Mouse (Mus musculus): ENCODE measurements around the gene Sox13.

Sox13 gene

GRCm38 (mm10) chr1:133423543-133424480 lies at the start of gene Sox13:
TSS of gene Sox13 (minus strand) at chr1:133424377.
- DNase-seq (ENCODE audit: low spot score in 2 of 2): no peak

DNA sequence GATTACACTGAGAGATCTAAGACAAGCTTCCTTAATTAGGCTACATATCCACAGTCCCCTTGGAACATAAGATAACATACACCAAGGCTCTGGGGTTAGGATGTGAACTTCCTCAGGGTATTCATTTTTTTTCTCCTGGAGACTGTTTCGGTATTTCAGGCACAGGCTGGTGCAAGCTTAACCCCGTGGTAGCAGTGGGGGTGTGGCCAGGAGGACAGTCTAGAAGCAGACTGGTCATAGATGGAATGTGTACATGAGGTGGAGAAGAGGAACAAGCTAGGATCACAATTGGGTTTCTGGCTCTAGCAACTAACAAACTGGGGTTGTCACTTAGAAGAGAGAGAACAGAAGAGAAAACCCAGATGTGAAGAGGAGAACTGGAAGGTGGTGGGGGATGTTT lies 47.4 kb upstream of the Sox13 start:
- no peak for DNase-seq (ENCODE audit: low spot score in 2 of 2)

DNA sequence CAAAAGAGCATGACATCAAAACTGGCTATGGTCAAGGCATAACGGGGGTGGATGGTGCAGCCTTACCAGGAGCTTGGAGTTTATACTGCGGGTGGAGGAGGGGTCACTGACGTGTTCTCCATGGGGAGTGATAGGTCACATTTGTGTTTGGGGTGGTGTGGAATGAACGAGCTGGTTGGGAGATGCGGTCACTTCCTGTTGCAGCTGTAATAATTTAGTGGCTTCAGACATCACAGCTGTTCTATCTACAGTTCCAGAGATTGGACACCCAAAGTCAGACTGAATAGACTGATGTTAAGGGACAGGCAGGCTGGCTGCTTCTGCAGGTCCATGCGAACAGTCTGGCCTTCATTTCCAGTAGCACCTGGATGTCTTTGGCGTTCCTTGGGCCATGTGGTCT lies 46.9 kb upstream of the Sox13 start:
- no peak for DNase-seq (ENCODE audit: low spot score in 2 of 2)

DNA sequence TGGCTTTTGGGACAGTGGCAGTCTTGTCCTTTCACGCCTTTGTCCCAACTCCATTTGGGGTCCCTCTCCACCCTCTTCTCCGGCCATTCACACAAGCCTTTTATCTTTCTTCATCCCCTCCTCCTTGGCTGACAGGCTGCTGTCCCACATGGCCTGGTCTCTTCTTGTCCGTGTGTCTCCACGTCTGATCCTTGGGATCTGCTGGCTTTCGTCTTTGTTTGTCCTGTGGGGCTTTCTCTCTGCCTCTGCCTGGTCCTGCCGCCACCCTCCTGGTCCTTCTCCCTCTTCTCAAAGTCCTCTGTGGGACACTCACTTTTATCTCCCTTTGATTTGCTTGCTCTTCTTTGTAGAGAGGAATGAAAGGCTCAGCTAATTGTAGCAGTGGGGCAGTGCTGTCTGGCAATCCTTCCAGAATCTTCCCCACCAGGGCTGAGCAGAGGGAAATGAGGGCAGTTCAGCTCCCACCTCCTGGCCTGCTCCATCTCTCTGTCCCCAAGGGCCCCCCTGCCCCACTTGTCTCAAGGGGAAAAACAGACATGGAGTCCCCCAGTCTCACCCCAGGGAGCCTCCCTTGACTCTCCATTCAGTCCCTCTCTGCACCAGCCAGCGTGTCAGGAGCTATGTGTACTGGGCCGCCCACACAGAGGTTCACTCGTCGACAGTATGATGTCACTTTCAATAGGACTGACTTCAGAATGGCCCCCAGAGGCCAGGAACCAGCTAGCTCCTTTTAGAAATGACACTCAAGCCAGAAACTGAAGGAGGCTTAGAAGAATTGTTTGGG lies 46.3 kb upstream of the Sox13 start:
- DNase-seq (ENCODE audit: low spot score in 2 of 2): no peak

- no peak for DNase-seq (ENCODE audit: low spot score in 2 of 2)
Measured at GRCm38 (mm10) chr1:133469213-133469612, 45.0 kb upstream of the Sox13 start.

GRCm38 (mm10) chr1:133468751-133469150 lies 44.6 kb upstream of the Sox13 start:
- DNase-seq (ENCODE audit: low spot score in 2 of 2): no peak

DNA sequence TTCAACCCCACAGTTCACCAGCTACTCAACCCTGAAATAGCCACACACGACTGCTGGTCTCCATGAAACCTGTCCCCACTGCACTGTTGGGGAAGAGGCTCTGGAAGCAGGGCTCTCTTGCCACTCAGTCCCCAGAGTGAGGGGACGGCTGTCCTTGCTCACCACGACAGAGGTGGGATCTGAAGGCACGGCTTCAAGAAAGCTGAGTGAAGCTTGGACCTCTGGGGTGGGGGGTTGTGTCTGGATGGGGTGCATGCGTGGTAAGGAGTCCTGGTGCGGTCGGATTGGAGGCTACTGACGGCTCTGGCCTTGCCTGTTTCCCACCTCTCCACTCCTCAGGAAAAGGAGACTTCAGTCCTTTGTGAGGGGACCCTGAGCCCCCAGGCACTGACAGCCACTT lies 43.7 kb upstream of the Sox13 start:
- no peak for DNase-seq (ENCODE audit: low spot score in 2 of 2)

DNA sequence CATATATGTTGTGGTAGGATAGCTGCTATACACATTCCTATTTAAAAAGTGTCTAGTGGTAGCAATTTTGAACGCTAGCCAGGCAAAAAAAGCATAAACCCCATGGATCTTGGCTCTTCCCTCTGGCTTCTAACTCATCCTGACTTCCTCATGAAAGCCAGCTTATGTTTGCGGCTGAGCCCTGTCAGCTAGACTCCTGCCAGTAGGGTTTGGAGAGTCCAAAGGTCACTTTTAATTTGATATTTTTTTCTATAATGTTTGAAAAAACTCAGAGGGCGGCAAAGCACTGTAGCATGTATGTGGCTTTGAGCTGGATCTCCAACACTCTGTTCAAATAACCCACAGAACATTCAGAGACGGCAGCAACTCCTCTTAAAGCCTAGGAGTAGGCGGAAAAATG lies 39.0 kb upstream of the Sox13 start:
- no peak for DNase-seq (ENCODE audit: low spot score in 2 of 2)

GRCm38 (mm10) chr1:133460996-133461395 lies 36.8 kb upstream of the Sox13 start:
- DNase-seq (ENCODE audit: low spot score in 2 of 2): no peak

DNA sequence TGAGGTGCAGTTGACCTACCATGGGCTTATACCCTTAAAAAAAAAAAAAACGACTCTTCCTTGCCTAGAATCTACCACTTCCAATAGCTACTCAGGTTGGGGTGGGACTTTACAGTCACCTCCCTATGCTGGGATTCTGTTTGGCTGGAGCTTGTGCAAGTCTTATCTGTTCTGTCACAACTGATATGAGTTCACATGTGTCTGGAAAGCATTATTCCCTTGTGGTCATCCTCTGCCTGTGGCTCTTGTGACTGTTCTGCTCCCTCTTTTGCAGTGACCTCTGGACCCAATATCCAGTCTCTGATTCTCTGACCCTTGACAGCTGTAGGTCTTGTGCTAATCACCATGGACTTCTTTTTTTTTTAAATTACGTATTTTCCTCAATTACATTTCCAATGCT lies 31.9 kb upstream of the Sox13 start:
- DNase-seq (ENCODE audit: low spot score in 2 of 2): no peak

DNA sequence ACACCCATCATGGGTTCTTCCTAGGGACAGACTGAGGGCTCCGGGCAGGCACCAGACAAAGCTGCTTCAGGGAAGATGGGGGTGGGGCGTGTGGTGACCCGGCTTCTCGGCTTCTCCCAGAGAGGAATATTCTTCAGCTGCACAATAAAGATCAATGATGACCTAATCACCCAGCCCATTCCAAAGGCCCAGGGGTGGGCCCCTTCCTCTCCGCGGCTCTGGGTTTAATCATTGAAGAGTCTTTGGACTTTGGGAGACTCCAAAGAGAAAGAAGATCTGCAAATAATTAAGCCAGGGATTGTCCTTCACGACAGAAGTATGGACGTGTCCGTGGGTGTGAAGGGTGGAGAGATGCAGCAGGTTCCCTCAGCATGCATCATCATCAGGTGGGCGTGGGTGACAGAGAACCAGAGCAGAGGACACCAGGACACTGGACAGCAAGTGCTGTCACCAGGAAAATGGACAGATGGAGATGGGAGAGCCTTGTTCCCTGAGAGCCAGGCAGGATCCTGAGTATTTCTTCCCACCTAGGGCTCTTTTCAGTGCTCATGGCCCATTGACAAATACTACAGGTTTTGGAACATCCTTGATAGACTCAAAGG lies 28.5 kb upstream of the Sox13 start:
- DNase-seq (ENCODE audit: low spot score in 2 of 2): no peak

- DNase-seq (ENCODE audit: low spot score in 2 of 2): no peak
Measured at GRCm38 (mm10) chr1:133451869-133452563, 27.8 kb upstream of the Sox13 start.

- no peak for DNase-seq (ENCODE audit: low spot score in 2 of 2)
Measured at GRCm38 (mm10) chr1:133451025-133451424, 26.8 kb upstream of the Sox13 start.

DNA sequence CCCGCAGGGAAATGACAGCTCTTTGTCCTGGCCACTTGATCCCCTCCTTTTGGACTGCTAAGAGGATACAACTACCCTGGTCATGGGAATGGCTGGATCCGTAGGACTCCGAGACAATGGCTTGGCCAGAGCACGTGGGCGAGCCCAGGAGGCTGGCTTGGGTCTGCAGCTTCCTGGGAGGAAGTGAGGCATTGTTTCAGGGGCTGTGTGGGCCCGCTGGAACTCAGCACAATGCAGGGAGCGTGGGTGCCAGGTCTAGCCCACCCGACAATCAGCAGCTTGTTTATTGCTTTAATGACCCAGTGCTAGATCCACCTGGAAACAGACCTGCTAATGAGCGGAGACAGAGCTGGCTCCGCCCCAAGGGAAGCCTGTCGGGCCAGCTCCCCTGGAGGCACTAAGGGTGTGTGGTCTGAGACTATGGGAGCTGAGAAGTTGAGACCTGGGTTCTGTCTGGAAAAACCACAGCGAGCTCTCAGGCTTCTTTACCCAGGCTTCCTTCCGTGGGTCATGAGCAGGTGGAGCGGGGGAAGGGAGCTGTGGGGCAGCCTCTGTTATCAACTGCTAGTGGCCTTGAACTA lies 24.3 kb upstream of the Sox13 start:
- DNase-seq (ENCODE audit: low spot score in 2 of 2): no peak

- DNase-seq (ENCODE audit: low spot score in 2 of 2): no peak
Measured at GRCm38 (mm10) chr1:133446291-133446690, 22.1 kb upstream of the Sox13 start.

- DNase-seq (ENCODE audit: low spot score in 2 of 2): no peak
Measured at GRCm38 (mm10) chr1:133444315-133444714, 20.1 kb upstream of the Sox13 start.

- DNase-seq (ENCODE audit: low spot score in 2 of 2): no peak
Measured at GRCm38 (mm10) chr1:133437916-133438683, 13.9 kb upstream of the Sox13 start.

GRCm38 (mm10) chr1:133434756-133435112 lies 10.6 kb upstream of the Sox13 start:
- no peak for DNase-seq (ENCODE audit: low spot score in 2 of 2)

- no peak for DNase-seq (ENCODE audit: low spot score in 2 of 2)
Measured at GRCm38 (mm10) chr1:133434018-133434755, 10.0 kb upstream of the Sox13 start.

- no peak for DNase-seq (ENCODE audit: low spot score in 2 of 2)
Measured at GRCm38 (mm10) chr1:133432566-133432965, 8.4 kb upstream of the Sox13 start.
